Mouse (Mus musculus) liver, embryonic 14 days (tissue): ENCODE data around the gene Pramef8. TPM values are rescaled to one million over a fixed set of nuclear protein-coding genes. Genes with fewer than 3 reads are reported as not detected.

Experiments
- polyA plus RNA-seq: library from polyadenylated mRNA; depleted of rRNA; stranded (reverse); fragments of >200 nt; gene quantifications from 2 replicates; pipeline ENCODE4 v1.2.3, GENCODE M21; 2012; rRNA removed

The Pramef8 gene
- 1.3 and 1.6 TPM in 2 replicates for polyA plus RNA-seq

DNA sequence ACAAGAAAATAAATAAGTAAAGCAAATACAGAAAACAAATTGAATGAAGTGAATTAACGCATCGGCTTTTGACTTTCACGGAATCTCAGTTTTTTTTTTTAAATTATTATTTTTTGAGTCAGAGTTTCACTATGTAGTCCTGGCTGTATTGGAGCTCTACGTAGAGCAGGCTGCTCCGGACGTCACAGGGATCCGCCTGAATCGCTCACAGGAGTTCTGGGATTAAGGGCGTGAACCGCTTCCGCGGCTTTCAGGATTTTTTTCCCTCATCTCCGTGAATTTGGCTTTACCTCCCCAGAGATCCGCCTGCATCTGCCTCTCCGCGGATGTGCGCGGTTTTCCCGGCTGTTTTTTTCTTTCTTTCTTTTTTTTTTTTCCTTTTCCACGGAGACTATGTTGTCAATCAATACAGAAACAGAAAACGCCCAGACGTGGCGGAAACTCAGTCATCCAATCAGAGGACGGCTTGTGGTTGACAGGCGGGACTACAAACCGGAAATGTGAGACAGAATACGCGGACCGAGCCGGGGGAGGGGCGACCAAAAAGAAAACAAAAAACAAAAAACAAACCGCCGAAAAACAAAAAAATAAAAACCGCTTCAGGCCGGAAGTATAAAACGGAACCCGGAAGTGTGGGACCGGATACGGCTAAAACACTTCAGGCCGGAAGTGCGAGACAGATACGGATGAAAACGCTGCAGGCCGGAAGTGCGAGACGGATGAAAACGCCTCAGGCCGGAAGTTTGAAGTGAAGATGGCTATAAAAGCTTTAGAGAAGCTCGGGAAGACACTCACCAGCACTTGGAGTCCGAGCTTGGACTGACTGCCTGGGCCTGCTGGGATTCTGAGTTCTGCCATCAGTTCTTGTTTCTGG is at the start of gene Pramef8:
TSS of gene Pramef8 (plus strand) at position 208 of the 874 bp plus-strand sequence.

DNA sequence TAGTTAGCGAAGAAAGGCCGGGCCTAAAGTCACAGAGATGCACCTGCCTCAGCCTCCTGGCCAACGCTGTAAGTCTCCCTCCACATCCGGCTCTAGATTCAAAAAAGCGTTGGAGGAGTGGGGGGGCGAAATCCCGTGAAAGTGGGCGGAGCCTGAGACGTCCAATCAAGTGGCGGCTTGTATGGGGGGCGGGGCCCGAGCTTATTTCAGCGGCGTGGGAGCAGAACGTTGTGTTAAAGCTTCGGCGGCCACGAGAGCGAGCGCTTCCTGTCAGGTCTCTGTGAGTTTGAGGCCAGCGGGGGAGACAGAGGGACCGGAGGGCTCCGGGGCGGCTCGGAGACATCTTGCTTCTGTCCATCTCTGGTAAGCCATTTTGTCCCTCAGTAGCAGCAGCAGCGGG is 18.0 kb upstream of the Pramef8 start, which contains the start of gene Pramel1:
TSS of gene Pramel1 (plus strand) at position 248 of the 400 bp plus-strand sequence.

DNA sequence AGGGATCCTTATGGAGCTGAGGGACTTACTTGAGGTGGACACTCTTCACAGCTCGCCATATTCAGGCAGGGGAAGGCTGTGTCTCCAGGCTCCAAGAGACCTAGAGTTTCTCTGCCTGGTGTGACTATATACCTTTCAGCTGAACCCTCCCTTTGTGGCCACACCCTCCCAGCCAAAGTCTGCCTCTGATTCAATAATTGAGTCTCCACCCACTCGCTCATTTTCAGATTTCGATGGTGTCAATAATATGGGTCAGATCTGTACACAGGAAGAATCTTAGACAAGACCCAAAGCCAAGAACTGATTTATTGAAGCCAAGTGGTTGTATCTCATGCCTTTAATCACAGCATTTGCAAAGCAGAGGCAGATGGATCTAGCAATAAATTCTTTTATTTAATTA is 38.0 kb downstream of the Pramef8 start, which contains the start of gene Oog4:
TSS of gene Oog4 (minus strand) at position 101 of the 400 bp plus-strand sequence.

Other genes starting within 250 kb of the Pramef8 start
- 3.5 and 4.1 TPM in 2 replicates for gene Prdm2, start 199.4 kb upstream of the Pramef8 start, polyA plus RNA-seq
- 0.33 and 0.59 TPM in 2 replicates for gene Pdpn, start 112.9 kb upstream of the Pramef8 start, polyA plus RNA-seq
- 0.03 TPM in 1 of 2 replicates, not detected in the other for gene Lrrc38, start 62.7 kb upstream of the Pramef8 start, polyA plus RNA-seq
- gene Pramel1, start 18.0 kb upstream of the Pramef8 start, polyA plus RNA-seq = not detected in 2 replicates
- gene Oog4, start 37.9 kb downstream of the Pramef8 start, polyA plus RNA-seq = not detected in 2 replicates
- gene Gm13043, start 98.9 kb downstream of the Pramef8 start, polyA plus RNA-seq = not detected in 2 replicates
- not detected in 2 replicates for gene Gm13040, start 123.5 kb downstream of the Pramef8 start, polyA plus RNA-seq
- gene BC080695, start 139.3 kb downstream of the Pramef8 start, polyA plus RNA-seq = not detected in 2 replicates
- gene Gm13057, start 139.3 kb downstream of the Pramef8 start, polyA plus RNA-seq = not detected in 2 replicates
- gene Gm13083, start 202.6 kb downstream of the Pramef8 start, polyA plus RNA-seq = not detected in 2 replicates
- not detected in 2 replicates for gene Gm13088, start 244.8 kb downstream of the Pramef8 start, polyA plus RNA-seq